Mouse (Mus musculus): ENCODE measurements around the gene Cntn5. TPM values are rescaled to one million over a fixed set of nuclear protein-coding genes. Genes with fewer than 3 reads are reported as not detected.

The Cntn5 gene
- polyA plus RNA-seq, 1 experiment from 2014 or later: not detected

DNA sequence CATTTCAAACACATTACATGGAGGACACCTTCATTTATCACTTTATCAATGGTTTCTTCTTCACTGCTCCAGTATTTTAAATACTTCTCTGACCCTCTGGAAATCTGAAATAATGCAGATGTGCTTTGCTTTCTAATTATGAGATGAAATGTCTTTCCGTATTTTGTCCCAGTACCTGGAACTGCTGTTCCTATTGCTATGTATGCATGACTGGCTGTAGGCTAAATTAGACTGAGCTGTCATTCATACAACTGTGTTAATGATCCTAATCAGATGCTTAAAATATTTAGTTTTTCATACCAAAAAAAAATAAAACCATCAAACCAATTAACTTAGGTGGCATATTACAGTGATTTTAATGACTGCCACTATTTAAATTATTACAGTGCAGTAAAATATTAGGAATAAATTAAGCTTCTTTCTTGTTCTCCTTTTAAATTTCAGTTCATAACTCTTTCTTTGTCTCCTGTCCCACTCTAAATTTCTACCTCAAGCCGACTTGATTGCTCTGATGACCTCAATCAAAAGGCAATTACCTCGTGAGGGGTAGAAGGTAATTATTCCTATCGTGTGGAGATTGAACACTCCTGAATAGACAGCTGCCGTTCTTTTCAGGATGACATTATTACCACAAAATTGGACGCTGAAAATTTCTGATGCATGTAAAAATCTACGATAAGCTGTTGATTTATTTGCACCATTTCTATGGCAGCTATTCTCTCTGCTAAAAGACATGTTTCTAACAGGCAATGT is 378.5 kb downstream of the Cntn5 start:
- no peak for ATAC-seq (ENCODE audit: low read depth)
- H3K36me3 ChIP-seq: no peaks in the 10 kb centered on the region
- no peaks in the 10 kb centered on the region for H3K27me3 ChIP-seq
- 53% methylated on average over 7 of the region's 7 CpGs for WGBS (ENCODE audit: insufficient replicate concordance)
- no peaks in the 10 kb centered on the region for H3K9me3 ChIP-seq (replicated peaks)
- no peak overlapping the region for H3K4me2 ChIP-seq
- no peak for DNase-seq
- no peaks in the 10 kb centered on the region for H3K4me1 ChIP-seq (replicated peaks)
- H3K9ac ChIP-seq: no peak overlapping the region
- H3K4me3 ChIP-seq (replicated peaks): no peak overlapping the region
- no peak overlapping the region for H3K27ac ChIP-seq

DNA sequence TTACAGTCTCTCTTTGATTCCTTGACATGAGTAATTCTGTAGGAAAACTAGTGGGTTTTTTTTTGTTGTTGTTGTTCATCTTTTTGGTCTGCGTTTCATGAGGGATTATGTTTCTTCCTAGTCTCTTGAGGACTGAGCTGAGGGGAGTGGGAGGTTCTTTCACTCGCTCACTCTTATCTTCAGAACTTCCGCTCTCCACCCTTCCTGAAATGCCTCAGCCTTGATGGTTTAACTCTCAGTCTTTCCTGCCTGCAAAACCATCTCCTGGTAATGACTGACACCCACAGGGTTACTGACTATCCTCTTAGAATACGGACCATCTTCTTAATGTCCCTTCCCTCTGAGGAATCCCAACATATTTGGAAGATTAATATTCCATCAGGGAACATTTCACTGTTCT is 382.0 kb downstream of the Cntn5 start:
- DNase-seq (no peak), ATAC-seq (ENCODE audit: low read depth) (no peak)
- WGBS (ENCODE audit: insufficient replicate concordance): 14% methylated on average over 4 of the region's 4 CpGs
- Histone ChIP-seq H3K4me1 (replicated peaks) (no peaks in the 10 kb centered on the region), H3K9ac (no peak overlapping the region), H3K36me3 (no peaks in the 10 kb centered on the region), H3K4me3 (replicated peaks) (no peak overlapping the region), H3K27ac (no peak overlapping the region), H3K4me2 (no peak overlapping the region), H3K9me3 (replicated peaks) (no peaks in the 10 kb centered on the region), H3K27me3 (no peaks in the 10 kb centered on the region)

DNA sequence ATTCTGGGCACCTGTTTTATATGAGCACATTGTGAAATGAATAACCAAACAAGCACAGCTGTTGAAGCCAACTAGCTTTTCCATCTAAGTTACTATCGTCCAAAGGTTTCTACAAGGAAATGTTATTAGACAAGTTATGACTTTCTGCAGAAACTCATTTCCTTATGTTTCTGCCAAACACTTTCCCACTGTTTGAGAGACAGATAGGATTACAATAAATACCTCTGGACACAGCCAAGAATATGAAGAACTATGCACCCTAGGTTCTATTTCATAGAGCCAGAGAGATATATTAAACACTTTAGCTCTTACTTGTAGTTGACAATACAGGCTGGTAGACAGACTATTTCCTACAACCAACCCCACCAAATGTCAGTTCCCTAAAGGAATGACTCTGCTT is 383.5 kb downstream of the Cntn5 start:
- Histone ChIP-seq H3K9me3 (replicated peaks) (no peaks in the 10 kb centered on the region), H3K4me2 (no peak overlapping the region), H3K4me3 (replicated peaks) (no peak overlapping the region), H3K36me3 (no peaks in the 10 kb centered on the region), H3K27me3 (no peaks in the 10 kb centered on the region), H3K4me1 (replicated peaks) (no peaks in the 10 kb centered on the region), H3K27ac (no peak overlapping the region), H3K9ac (no peak overlapping the region)
- DNase-seq (no peak), ATAC-seq (ENCODE audit: low read depth) (no peak)
- whole genome bisulfite sequencing (ENCODE audit: insufficient replicate concordance): 56% methylated on average over 1 of the region's 1 CpGs

DNA sequence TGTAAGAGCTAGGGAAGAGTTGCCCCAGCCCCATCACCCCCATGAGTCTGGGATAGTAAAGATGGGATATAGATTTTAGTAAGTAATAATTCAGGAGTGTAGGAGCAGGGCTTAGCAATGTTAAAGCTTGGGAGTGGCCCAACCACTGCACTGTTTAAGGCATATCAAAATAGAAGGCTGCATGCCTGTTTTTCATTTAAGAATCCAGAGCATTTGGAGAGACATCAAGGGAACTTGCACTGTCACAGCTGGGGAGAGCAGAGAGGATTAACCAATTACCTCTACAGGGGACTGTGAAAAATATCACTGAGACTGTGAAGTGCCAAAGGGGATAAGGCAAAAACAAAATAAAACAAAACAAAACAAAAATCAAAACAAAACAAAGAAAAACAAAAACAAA is 412.3 kb downstream of the Cntn5 start:
- H3K4me2 ChIP-seq: no peak overlapping the region
- no peak overlapping the region for H3K4me3 ChIP-seq (replicated peaks)
- H3K4me1 ChIP-seq (replicated peaks): no peaks in the 10 kb centered on the region
- DNase-seq (no peak), ATAC-seq (ENCODE audit: low read depth) (no peak)
- no peak overlapping the region for H3K9ac ChIP-seq
- no peaks in the 10 kb centered on the region for H3K27me3 ChIP-seq
- no peak overlapping the region for H3K27ac ChIP-seq
- no peaks in the 10 kb centered on the region for H3K9me3 ChIP-seq (replicated peaks)
- H3K36me3 ChIP-seq: no peaks in the 10 kb centered on the region

DNA sequence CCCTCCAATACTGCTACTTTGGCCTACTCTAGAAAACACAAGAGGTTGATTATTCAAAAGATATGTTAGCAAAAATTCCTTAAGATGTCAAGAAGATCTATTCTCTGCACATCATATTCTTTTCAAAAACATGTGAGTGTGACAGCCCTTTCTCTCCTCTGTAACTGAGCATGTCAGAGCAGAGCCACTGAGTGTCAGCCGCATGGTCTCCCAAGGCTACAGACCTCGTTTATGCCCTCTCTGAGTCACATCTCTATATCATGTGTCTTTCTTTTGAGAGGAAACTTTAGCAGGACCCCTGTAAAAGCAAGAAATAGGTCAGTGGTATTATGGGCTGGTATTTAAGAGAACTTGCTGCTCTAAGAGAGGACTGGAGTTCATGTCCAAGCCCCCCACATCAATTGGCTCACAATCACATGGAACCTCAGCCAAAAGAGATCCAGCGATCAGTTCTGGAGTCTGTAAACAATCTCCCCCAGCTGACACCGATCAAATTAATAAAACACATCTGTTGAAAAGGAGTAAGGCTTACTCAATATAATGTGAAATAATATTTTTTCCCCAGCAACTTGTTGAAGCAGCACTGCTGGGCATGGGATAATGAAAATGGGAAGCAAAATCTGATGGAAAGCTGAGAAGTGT is 433.0 kb downstream of the Cntn5 start:
- no peak for ATAC-seq (ENCODE audit: low read depth)

DNA sequence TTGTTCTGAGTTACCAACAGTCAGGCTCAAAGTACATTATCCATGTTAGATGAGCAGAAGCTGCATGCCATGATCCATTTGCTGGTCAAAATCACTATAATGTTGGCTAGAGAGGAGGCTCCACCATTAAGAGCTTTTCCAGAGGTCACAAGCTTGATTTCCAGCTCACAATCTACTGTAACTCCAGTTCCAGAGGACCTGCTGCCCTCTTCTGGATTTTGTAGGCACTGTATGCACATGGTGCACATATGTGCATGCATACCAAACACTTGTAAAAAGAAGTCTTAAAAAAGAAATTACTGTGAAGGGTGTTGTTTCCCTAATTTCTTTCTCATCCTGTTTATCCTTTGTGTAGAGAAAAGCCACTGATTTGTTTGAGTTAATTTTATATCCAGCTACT is 439.8 kb downstream of the Cntn5 start:
- H3K36me3 ChIP-seq: no peaks in the 10 kb centered on the region
- no peaks in the 10 kb centered on the region for H3K27me3 ChIP-seq
- H3K9me3 ChIP-seq (replicated peaks): no peaks in the 10 kb centered on the region
- no peak overlapping the region for H3K27ac ChIP-seq
- ATAC-seq (ENCODE audit: low read depth) (no peak), DNase-seq (no peak)
- no peak overlapping the region for H3K4me3 ChIP-seq (replicated peaks)
- H3K9ac ChIP-seq: no peak overlapping the region
- no peaks in the 10 kb centered on the region for H3K4me1 ChIP-seq (replicated peaks)
- no peak overlapping the region for H3K4me2 ChIP-seq

More for the DNA sequence above, 433.0 kb downstream of the Cntn5 start:
- Histone ChIP-seq H3K4me1 (replicated peaks) (no peaks in the 10 kb centered on the region), H3K9me3 (replicated peaks) (no peaks in the 10 kb centered on the region), H3K27ac (no peak overlapping the region), H3K36me3 (no peaks in the 10 kb centered on the region), H3K27me3 (no peaks in the 10 kb centered on the region), H3K4me2 (no peak overlapping the region), H3K4me3 (replicated peaks) (no peak overlapping the region), H3K9ac (no peak overlapping the region)
- 50% methylated on average over 4 of the region's 4 CpGs for whole genome bisulfite sequencing (ENCODE audit: insufficient replicate concordance)
- DNase-seq: no peak

DNA sequence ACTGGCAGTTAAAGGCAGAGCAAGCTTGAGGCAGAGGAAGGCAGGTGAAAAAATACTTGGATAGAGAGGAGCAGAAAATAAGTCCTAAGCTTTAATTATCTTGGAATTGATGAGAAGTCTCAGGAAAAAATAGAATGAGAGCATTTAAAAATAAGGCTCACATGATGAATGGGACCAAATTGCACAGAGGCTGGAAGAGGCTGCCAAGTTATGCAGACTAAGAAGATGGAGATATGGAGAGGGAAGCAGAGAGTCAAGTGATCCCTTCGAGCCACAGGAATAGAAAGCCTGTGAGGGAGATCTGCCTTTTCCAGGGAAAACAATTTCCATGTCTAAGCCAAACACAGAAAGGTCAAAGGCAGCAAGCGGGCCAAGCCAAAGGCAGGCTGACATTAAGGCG is 446.7 kb downstream of the Cntn5 start:
- Histone ChIP-seq H3K4me3 (replicated peaks) (no peak overlapping the region), H3K4me2 (no peak overlapping the region), H3K27ac (no peak overlapping the region), H3K4me1 (replicated peaks) (no peaks in the 10 kb centered on the region), H3K9ac (no peak overlapping the region), H3K27me3 (no peaks in the 10 kb centered on the region), H3K36me3 (no peaks in the 10 kb centered on the region), H3K9me3 (replicated peaks) (no peaks in the 10 kb centered on the region)
- WGBS (ENCODE audit: insufficient replicate concordance): 53% methylated on average over 3 of the region's 3 CpGs
- no peak for DNase-seq
- no peak for ATAC-seq (ENCODE audit: low read depth)

DNA sequence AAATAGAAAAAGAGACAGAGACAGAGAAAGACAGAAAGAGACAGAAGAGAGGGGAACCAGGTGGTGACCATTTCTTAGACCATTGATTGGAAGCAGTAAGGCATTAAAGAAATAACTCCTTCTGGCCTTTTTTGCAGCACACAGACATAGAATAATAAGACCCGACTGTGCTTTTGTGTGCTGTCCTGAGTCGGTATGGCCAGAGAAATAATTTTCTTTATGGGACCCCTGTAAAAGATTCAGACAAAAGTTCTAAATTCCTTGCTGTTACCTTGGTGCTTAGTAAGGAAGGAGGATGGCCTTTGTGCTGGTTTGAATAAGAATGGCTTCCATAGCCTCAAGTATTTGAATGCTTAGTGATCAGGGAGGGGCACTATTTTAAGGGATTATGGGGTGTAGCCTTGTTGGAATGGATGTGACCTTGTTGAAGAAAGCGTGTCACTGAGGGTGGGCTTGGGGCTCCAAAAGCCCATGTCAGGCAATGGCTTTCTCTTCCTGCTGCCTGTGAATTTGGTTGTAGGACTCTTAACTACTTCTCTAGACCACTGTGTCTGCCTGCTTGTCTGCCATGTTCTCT is 455.5 kb downstream of the Cntn5 start:
- H3K4me1 ChIP-seq (replicated peaks): no peaks in the 10 kb centered on the region
- H3K27me3 ChIP-seq: no peaks in the 10 kb centered on the region
- H3K4me3 ChIP-seq (replicated peaks): no peak overlapping the region
- H3K9me3 ChIP-seq (replicated peaks): no peaks in the 10 kb centered on the region
- DNase-seq (no peak), ATAC-seq (ENCODE audit: low read depth) (no peak)
- no peak overlapping the region for H3K4me2 ChIP-seq
- H3K36me3 ChIP-seq: no peaks in the 10 kb centered on the region
- WGBS (ENCODE audit: insufficient replicate concordance): 66% methylated on average over 3 of the region's 3 CpGs
- no peak overlapping the region for H3K27ac ChIP-seq
- H3K9ac ChIP-seq: no peak overlapping the region

DNA sequence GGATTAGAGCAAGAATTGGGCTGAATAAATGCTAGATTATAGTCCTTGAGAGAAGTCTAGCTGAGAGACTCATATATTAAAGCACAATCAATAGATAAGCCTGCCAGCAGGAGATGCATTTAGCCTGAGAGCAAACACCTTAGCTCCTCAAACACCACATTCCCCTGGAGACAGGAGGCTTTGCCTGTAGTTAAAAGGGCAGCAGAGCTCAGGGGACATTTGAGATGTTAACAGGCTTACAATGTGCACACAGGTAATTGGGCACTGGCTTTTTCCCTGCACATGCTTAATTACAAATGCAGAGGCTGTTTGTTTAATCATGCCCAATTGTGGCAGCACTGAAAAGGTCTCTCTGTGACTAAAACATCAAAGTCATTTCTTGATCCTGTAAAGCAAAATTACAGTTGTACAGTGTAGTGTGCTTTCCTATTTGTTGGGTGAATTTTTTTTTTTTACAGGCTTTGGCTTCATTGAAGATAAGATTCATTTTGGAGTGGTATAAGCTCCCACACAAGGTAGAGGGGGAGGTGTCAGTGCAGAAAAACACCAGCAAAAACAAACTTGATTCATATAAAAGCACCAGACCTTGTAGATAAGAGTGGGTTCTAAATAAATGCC is 457.2 kb downstream of the Cntn5 start:
- Histone ChIP-seq H3K4me3 (replicated peaks) (no peak overlapping the region), H3K9me3 (replicated peaks) (no peaks in the 10 kb centered on the region), H3K36me3 (no peaks in the 10 kb centered on the region), H3K4me1 (replicated peaks) (no peaks in the 10 kb centered on the region), H3K27me3 (no peaks in the 10 kb centered on the region), H3K4me2 (no peak overlapping the region), H3K27ac (no peak overlapping the region), H3K9ac (no peak overlapping the region)
- DNase-seq (no peak), ATAC-seq (ENCODE audit: low read depth) (no peak)

DNA sequence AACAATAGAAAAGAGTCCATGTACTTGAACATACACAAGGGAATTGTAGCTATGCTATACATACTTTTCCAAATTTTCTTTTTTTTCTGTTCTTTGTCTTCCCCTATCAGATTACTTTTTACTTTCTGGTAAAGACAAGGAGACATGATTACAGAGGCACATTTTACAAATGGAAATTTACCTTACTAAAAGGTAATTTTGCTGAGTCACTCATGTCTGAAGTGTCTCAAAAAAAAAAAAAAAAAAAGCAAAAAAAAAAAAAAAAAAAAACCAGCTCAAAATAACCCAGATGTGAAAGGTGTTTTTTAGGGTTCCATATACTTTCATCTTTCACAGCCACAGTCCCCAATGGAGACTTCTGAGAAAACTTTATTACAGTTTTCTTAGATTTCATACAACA is 492.5 kb downstream of the Cntn5 start:
- Histone ChIP-seq H3K9ac (no peak overlapping the region), H3K4me3 (replicated peaks) (no peak overlapping the region), H3K4me2 (no peak overlapping the region), H3K27me3 (no peaks in the 10 kb centered on the region), H3K4me1 (replicated peaks) (no peaks in the 10 kb centered on the region), H3K36me3 (no peaks in the 10 kb centered on the region), H3K9me3 (replicated peaks) (no peaks in the 10 kb centered on the region), H3K27ac (no peak overlapping the region)
- DNase-seq (no peak), ATAC-seq (ENCODE audit: low read depth) (no peak)

DNA sequence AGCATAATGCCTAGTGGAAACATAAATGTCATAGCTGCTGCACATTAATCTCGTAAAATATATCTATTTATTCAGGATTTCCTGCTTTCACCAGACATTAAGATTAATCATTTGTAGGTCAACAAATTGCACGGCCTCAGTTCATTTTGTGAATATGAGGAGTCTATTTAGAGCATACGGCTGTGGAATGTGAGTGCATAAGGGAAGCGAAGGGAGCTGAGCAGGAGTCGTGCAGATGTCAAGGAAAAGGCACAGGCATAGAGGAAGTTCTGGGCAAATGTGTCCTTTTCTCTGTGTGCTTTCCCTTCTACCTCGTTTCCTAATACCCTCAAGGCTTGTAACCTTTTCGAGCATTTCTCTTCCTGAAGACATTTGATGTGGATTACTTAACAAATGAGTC is 504.5 kb downstream of the Cntn5 start:
- H3K9ac ChIP-seq: no peak overlapping the region
- H3K4me2 ChIP-seq: no peak overlapping the region
- DNase-seq (no peak), ATAC-seq (ENCODE audit: low read depth) (no peak)
- H3K9me3 ChIP-seq (replicated peaks): no peaks in the 10 kb centered on the region
- no peaks in the 10 kb centered on the region for H3K36me3 ChIP-seq
- no peaks in the 10 kb centered on the region for H3K4me1 ChIP-seq (replicated peaks)
- WGBS (ENCODE audit: insufficient replicate concordance): 38% methylated on average over 7 of the region's 7 CpGs
- H3K27me3 ChIP-seq: no peaks in the 10 kb centered on the region
- no peak overlapping the region for H3K27ac ChIP-seq
- H3K4me3 ChIP-seq (replicated peaks): no peak overlapping the region

DNA sequence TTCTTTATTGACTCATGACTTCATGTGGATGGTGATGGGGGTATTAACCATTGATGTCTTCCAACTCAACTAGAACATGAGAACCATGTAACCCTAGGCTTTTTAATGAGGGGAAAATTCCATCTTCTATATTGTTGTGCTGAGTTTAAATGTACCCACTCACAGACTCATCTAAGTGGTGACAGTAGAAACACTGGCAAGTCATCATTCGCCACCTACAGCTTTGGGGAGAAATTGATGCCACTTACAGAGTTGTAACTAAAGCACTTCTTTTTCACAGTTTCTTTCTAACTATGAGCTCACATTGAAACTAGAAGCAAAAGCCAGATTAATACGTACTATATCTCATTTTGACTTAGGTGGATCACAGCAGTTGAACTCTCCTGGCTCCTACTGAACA is 514.7 kb downstream of the Cntn5 start:
- Histone ChIP-seq H3K9me3 (replicated peaks) (no peaks in the 10 kb centered on the region), H3K4me1 (replicated peaks) (no peaks in the 10 kb centered on the region), H3K9ac (no peak overlapping the region), H3K4me2 (no peak overlapping the region), H3K4me3 (replicated peaks) (no peak overlapping the region), H3K36me3 (no peaks in the 10 kb centered on the region), H3K27ac (no peak overlapping the region), H3K27me3 (no peaks in the 10 kb centered on the region)
- ATAC-seq (ENCODE audit: low read depth) (no peak), DNase-seq (no peak)
- WGBS (ENCODE audit: insufficient replicate concordance): 43% methylated on average over 2 of the region's 2 CpGs
